Mouse (Mus musculus) spleen, adult 2 months (tissue): ENCODE results near the gene Gramd4.

Experiments
- CTCF ChIP-seq: fragments of 200-500 bp; IDR thresholded peaks from 2 replicates; pipeline ENCODE4 v1.5.1; 2011; ENCODE audit warnings: mild to moderate bottlenecking, inconsistent platforms; ENCODE audit not compliant: insufficient read depth, insufficient read length, insufficient replicate concordance; ENCODE audit errors: extremely low read depth
- POLR2A ChIP-seq: fragments of 200-500 bp; IDR thresholded peaks from 2 replicates; pipeline ENCODE4 v1.6.1; 2011; ENCODE audit warnings: low read depth, low read length, inconsistent platforms

DNA sequence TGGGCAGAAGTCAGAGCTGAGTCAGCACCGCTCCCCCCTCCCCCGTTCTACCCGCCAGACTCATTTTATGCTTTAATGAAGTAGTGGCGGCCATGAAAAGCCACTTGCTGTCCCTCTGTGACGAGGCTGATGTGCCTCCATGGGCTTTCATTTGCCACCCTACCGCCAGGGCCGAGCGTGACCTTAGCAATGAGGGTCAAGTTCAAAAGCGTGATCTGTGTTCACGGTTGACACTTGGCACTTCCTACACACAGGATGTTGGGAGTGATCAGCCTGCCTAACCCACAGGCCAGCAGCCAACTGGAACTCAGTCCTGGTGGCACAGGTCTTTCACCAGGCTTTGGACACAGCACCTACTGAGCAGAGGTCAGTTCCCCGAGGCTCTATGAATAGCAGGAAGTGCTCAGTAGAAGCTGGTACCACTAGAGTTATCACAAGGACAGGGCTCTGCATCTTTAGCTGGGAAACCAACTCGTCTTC lies 96.0 kb downstream of the Gramd4 start:
- TF ChIP-seq CTCF, result no peak
- TF ChIP-seq POLR2A, result no peak
